Mouse (Mus musculus) cerebellum, adult 9-11 months (tissue): ENCODE measurements at regions not wholly inside any gene's neighbourhood (a gene's known extent, or its start where the extent isn't known, plus 50 kb on each side); places are given as distances from the start of the nearest gene placed in this dataset.
A peak's percentile ranks its signal among the peaks of the same experiment; 100 is the strongest.
"Not testable (repeated sequence)": the region's sequence is repeated elsewhere in the genome, so short reads cannot be mapped to it uniquely, and the experiment has no call there.

ENCODE experiments used
- DNase-seq: peaks from one replicate; pipeline ENCODE4 v3.0.0; 2022

DNA sequence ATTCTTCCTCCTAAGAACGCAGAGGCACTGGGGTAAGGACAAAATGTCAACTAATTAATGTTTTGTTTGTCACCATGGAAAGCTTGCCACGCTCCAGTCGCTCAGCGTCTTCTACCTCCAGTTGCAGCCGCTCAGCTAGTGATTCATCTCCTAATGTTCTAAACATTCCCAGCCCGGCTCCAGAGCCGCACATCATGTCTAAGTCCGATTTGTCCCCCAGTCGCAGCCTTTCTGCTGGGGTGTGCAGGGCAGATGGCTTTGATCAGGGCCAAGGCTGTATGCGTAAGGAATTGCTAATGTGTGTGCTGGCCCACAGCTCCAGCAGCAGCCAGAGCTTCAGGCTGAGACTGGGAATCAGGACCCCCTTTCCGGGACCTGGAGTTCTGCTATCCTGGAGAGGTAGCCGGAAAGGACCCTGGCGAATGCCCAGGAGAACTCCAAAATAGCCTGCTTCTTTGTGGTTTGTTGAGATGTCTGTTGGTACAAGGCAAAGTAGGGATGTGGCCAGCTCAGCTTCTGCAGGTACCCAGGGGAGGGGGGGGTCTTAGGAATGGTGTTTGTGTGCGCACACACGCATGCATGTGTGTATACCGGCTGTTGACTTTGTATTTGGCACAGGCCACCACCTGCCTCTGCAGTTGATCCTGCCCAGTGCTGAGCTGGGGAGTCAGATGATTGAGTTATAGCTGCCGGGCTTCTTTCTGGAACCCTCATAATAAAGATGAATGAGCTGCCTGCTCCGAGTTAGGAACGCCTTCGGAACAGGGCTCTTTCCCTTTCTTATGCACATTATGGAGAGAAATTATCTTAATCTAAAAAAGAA is 143.0 kb upstream of the Kcng1 start:
- DNase-seq, result no peak

DNA sequence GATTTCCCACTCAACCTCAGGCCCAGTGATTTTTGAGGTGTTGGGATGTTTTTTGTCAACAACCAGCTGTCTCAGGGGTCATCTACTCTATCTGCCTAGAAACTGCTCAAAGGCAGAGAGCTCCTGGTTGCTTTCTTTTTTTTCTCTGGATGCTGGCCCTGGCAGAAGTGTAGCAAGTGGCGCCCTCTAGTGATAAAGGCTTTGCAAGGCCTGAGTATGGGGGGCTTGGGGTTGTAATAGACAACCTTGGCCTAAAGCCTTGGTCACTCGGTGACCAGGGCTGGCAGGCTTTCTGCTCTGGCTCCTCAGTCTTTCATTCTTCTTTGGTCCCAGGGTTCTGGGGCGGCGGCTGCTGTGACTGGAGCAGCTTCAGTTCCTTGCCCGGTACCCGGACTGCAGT is 142.0 kb upstream of the Kcng1 start:
- no peak for DNase-seq

DNA sequence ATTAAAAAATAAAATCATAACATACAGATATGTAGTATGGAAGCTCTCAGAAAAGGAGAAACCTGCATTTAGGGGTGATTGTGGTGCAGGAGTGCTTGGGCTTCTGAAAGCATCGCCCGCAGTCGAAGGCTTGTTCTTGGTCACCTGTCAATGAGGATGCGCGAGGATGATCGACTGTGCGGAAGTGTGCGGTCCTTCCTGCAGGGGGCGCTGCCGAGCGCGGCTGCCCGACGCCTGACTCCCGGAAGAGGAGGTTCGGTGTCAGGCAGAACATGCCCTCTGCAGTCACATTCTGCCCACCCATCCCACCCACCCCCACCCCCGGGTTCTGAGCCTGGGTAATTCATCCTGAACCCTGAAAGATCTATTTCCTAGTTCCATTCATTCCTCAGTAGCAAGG is 133.6 kb upstream of the Kcng1 start:
- no peak for DNase-seq

DNA sequence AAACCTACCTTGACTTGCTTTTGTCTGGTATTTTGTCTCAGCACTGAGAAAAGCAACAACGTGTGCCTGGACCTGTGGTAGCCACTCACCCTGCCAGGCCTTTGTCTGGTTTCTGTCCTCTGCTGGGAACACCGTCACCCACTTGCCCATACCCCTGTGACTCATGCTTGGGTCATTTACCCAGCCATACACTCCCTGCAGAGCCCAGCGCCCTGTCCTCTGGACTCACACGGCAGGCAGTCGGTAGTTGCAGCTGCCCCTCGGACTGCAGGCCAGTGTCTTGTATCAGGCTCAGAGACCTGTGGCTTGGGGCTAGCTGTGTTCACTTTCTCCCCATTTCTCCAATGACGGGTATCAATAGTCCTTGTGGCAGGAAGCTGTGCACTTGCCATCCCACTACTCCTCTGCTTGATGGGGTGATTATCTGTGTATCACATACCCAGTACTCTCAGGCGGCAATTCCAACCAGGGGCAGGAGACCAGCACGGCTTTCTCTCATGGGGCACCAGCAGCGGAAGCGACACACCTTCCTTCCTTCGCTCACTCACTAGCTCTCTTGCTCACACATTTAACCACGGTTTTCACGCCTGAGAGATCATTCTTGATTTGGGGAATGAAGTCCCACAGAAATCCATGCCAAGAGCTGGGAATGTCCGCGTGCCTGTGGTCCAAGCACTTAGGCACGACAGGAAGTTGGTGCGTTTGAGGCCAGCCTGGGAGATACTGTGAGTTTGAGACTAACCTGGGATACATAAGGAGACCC is 132.8 kb upstream of the Kcng1 start:
- no peak for DNase-seq

DNA sequence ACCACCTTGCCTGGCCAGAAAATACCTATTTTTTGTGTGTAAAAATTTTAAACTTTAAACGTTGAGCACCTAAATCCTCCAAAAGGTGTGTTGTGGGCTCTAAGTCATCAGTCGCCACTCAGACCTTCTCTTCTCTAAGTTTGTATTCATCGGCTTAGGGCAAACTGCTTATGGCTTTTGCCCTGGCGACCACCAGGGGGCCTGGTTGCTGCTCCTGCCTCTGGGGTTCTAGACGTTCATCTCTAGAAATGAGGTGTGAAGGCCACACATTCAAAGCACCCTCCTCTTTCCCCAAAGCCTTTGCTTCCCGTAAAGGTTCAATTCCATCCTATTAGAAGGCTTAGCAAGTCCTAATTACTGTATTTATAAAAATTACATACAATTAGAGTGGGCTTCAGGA is 131.3 kb upstream of the Kcng1 start:
- DNase-seq, result no peak

DNA sequence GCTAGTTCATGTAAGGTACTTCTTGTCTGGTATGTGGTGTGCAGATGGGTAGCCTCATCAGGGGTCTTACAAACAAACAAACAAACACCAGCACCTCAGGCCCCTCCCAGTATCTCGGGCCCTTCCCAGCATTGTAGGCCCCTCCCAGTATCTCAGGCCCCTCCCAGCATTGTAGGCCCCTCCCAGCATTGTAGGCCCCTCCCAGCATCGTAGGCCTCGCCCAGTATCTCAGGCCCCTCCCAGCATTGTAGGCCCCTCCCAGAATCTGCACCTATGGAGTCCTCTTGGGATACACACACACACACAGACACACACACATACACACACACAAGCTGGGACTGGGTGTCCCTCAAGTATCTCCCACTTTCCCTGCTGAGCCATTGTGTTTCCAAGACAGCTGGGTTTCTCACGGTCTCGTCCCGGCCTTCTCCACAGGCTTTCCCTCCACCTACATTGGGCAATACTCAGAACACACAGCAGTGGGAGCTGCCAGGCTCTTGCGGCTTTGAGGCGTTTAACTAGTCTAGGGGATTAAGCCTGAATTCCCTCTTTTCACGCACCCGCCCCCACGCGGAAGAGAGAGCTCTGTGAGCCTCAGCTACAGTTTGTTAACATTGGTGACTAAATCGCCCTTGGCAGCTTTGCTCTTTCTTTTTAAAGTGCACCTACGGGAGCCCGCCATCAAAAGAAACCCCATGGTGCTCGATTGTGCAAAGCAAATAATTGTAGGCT is 121.4 kb upstream of the Kcng1 start:
- DNase-seq, result no peak

DNA sequence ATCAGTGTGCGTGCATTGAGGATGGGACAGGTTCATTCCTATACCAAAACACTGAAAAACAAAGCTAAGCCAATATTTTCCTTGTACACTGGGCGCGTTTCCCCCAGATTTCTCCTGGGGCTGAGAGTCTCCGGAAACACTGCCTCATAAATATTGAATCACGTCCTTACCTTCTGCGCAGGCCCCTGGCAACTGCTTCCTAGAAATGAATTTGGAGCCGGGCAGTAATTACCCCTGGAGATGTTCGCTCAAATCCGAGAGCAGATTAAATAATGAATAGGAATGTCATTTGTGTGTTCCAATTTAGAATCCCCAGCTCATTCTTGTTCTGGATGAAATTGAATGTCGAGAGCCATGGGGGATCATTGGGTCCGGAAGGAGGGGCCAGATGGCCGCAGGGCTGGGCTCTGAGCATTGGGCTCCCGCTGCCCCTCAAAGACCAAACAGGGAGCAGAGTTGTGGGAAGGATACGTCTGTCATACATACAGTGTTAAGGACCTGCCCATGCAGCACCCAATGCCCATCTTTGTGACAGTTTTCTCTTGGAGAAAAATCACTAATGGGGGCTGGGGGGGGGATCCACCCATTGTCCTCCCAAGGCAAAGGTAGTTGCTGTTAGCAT is 117.7 kb upstream of the Kcng1 start:
- no peak for DNase-seq

DNA sequence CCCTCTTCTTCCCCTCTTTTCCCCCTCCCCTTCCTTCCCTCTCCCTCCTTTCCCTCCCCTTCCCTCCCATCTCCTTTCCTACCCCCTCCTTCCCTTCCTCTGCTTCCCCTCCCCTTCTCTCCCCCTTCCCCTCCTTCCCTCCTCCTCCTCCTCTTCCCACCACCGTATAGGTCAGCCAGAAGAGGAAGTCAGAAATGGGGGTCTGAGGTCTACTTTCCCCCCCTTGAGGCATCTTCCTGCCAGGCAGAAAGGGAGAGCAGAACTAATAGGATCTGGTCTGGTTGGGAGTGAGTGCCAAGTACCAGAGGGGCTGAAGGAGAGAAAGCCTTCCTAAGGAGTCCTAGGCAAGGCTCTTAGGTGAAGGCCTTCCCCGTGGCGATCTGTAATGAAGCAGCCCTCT is 114.8 kb upstream of the Kcng1 start:
- no peak for DNase-seq

DNA sequence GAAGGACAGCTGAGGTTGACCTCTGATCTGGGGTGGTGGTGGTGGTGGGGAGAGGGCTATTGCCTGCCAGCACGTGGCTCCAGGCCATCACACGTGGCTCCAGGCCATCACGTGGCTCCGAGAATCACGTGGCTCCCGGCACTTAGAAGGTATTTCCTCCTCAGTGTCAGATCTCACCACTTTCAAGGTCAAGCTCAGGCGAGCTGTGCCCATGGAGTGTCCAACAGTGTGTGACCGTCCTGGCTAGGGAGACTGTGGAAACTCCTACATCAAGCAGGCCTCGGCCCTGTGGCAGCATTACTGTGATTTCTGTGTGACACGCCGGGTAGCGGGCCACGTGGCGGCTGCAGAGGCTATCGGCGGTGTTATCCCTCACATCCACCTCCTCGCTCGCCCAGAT is 111.8 kb upstream of the Kcng1 start:
- DNase-seq, result no peak

DNA sequence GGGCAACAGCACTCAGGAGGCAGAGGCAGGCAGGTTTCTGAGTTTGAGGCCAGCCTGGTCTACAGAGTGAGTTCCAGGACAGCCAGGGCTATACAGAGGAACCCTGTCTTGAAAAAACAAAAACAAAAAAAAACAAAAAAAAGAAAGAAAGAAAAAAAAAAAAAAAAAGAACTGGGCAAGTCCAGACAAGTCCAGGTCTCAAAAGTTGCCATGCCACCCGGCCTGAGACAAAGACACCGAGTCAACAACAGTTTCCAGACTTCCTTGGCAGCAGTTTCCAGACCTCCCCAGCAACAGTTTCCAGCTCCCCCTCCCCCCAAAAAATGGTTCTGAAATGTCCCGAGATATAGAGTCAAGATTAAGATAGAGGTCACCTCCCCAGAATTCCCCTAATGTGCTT is 110.6 kb upstream of the Kcng1 start:
- DNase-seq, result not testable (repeated sequence)

DNA sequence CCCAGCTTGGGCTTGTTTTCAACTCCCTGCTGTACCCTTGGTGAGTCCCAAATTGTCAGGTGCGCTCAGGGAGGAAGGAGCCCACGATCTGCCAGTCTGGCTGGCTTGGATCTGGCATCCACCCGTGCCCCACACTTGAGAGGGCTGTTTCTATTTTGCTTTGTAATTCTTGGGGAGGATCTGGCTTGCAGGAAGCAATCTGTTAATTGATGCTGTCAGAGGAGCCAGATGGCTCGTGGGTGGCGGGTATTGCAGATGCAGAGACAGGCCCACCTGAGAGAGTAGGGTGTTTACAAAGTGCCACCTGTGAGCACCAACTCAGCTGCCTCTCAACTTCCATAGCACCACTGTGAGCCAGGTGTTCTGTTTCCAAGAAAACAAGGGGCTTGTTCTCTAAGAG is 99.1 kb upstream of the Kcng1 start:
- DNase-seq, result no peak

DNA sequence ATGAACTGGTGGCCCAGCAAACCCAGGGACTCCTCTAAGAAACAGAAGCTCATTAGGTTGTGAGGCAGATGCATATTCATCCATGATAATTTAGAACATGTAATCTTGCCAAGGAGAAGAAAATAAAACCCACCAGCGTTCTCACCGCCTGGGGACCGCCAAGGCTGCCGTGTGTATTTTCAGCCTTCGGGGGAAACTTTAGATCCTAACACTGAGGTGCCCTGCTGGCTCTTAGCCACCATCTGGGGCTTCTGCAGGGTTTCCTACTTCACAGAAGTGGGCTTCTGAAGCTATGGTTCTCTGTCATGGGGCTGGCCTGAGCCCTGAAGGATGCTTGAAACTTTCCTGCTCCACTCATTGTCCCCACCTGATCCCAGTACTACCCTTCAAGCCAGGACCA is 90.8 kb upstream of the Kcng1 start:
- no peak for DNase-seq

DNA sequence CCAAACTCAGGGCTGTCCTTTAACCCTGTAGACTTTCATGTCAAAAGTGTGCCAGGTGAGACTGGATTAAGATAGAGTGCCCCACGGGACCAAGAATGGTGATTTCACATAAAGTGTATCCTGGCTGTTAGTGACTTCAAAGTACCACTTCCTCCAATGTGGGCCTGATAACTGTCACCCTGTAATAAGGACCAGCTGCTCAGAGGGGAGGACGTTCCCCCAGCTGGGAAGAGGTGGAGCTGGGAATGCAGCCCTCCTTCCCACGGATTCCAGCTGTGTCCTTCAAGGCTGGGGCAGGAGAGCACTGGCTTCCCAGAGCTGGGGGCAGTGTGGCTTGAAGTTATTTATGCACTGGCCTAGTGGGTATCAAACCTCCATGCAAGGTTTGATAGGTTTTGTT is 89.7 kb upstream of the Kcng1 start:
- DNase-seq, result no peak

DNA sequence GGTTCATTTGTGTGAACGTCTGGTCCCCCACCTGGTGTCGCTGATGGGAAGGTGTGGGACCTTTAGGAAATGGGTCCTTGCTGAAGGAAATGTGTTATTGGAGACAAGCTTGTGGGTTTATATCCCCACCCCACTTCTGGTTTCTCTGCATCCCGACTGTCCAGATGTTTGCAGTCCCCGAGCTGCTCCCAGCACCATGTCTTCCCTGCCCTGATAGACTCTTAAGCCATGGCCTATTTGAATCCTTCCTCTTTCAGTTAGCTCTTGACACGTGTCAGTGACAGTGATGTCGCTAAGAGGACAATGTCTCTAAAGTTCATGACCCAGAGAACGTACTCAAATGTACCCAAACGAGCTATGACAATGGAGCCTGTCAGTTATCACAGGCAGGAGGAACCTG is 77.7 kb upstream of the Kcng1 start:
- DNase-seq, result no peak

DNA sequence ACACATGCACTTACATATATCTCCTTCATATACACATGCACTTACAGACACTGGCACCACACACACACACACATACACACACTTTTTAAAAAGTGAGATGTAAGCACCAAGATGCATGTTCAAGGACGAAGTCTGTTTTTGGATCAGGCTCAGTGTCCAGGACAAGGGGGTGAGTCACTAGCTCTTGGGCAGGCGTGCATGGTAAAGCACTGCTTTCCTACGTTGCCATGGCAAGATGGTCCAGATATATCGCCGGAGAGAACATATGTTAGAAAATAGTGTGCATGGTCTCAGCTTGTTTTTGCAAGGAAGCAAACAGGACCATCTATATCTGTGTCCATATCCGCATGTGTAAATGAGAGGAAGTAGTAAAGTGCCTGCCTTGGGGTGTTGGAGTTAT is 77.0 kb upstream of the Kcng1 start:
- DNase-seq, result no peak

DNA sequence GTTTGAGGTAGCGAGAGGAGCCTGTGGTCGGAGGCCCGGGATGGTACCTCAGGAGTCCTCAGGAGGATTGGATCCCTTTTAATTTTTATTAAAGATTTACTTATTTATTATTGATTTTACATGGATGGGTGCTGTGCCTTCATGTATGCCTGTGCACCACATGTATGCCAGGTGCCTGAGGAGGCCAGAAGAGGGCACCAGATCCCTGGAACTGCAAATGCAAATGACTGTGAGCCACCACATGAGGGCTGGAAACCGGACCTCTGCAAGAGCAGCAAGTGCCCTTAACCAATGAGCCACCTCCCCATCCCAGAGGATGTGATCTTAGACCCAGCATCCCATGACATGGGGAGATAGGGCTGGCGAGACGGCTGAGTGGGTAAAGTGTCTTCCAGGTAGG is 76.3 kb upstream of the Kcng1 start:
- DNase-seq, result no peak

DNA sequence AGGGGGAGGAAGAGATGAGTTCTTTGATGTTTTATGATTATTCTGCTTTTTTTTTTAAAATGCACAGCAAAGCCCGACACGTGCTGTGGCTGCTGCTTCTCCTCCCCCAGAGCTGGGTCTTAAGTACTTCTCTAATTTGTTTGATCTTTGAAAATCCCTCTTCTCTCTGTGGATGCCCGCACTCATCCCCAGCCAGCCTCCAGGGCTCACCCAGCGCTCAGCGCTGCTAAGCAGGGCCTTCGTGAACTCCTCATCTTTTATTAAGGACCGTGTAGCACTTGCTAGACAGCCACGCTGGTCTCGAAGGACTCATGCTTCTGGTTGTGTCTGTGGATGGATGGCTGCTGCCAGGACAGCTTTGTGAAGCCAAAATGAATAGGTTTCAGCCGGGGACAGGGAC is 72.9 kb upstream of the Kcng1 start:
- DNase-seq, result no peak

DNA sequence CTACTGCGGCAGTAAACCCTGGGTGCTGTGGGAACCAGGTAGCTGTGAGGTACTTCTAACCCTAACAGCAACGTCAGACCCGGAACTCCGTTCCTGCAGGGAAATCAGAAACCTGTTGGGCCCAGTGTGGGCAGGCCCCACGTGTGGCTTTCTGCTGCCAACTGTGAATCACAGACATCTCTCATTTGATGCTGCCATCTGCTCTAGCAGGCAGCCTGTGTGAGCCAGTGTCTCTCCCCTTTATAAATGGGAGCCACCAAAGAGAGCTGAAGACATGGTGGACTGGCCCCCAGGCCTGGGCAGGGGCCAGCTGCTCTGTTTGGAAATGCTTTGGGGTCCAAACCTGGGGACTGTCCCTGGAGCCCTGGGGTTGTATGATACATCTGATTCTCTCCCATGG is 71.1 kb upstream of the Kcng1 start:
- DNase-seq, result peak; percentile 8

DNA sequence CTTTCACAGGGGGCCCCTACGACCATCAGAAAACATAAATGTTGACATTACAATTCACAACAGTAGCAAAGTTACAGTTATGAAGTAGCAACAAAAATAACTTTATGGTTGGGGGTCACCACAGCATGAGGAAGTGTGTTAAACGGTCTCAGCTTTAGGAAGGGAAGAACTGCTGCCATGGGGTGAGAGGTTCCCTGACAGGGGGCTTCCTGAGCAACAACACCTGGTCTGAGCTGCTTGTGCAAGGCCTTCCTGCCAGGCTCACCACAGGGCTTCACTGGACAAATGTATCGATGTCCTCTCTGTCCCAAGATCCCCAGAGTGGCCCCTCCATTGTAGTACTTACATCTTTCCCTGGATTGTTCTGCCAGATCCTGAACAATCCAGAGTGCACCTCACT is 70.7 kb upstream of the Kcng1 start:
- no peak for DNase-seq

DNA sequence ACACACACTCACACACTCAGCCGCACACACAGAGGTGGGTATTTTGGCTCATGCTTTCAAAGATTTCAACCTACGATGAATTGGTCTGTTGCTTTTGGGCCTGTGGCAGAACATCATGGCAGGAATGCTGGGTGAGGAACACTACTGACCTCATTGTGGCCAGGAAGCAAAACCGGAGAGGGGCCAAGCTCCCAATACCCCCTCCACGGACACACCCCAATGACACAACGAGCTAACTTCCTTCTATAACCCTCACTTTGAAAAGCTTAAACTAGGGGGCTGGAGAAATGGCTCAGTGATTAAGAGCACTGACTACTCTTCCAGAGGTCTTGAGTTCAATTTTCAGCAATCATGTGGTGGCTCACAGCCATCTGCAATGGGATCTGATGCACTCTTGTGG is 63.8 kb upstream of the Kcng1 start:
- no peak for DNase-seq

DNA sequence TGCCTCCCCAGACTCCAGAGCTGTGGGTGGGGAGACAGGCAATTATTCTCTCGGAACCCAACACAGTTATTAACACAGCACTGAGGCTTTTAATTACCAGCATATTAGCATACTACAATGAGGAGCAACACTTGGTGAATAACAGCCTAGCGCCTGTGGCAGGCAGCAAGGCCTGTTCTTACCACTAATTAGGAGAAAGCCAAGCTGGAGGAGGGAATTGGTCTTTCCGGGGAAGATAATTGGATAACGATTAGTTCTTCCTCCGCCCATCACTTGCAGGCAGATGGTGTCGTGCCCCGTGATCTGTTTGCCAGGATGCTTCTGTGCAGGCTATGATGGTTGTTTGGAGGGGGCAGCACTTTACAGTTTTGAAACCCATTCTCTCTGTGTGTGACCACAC is 62.2 kb upstream of the Kcng1 start:
- no peak for DNase-seq

DNA sequence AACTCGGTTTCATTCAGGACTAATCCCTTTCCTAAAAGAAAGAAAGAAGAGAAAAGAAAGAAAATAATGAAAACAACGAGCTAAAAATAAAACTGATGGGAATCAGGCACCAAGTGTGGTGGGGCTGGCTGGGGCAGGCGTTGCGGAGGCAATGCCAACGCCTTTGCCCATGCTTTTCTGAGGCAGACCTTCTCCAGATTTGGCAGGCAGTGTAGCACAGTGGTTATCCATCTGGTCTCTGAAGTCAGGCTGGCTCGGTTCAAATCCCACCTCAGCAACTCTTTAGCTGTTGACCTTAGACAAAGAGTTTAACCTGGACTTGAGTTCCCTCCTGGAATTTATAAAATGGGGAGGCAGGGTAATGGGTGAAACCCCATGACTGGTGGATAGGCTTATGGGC is 57.3 kb upstream of the Kcng1 start:
- DNase-seq, result no peak

DNA sequence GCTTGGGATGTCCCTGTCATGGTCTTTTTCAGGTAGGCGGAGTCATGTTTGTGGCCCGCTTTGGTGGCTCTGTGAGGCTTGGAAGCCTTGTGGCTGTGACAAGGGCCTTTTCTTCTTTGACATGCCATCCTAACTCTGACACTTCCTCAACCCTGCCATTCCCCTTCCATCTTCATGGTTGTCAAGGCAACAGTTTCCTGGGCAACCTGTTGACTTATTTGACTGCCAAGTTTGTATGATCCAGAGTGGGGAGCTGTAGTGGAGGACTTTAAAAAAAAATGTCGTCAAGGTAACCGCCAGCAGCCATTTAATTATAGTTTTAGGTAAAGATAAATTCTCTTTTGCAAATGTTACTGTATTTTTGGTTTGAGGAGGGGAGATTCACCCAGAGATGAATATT is 56.8 kb upstream of the Kcng1 start:
- DNase-seq, result no peak

DNA sequence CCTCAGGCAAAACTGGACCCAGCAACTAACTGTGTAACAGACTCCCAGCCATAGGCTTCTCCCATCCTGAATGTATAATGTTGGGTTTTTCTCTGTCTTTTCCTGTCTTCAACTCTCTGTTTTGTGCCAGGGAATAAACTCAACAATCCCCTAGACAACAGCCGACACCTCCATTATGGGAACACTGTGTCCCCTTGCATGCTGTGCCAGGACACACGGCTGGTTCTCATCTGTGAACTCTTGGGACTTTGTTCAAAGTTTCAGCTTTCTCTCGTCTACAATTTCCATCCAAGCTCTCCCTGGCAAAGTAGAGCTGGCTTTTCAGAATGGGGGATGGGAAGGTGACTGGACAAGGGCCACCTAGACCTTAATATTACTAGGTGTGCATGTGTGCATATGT is 56.1 kb upstream of the Kcng1 start:
- no peak for DNase-seq
